Mouse (Mus musculus): Measurements from ENCODE around the gene Shank2. TPM values are rescaled to one million over a fixed set of nuclear protein-coding genes. Genes with fewer than 3 reads are reported as not detected.

Shank2 gene
- polyA plus RNA-seq, 2 experiments, result 0.59 to 0.89 TPM

DNA sequence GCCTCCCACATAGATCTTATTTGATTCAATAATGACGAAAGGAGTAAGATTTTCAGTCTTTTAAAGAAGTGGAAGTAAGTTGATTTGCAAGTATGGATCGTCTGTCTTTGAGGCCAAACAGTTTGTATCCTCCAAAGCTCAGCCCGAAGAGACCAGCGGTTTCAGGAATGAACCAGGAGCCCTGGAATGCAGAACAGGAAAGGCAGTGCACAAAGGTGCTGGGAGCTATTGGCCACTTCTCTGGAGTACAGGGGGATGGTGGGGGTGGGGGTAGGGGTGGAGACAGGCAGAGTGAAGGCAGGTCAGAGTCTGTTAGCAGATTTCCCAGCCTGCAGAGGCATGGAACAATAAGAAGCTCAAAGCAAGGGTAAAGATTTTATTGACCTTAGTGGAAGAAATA lies 471.8 kb downstream of the Shank2 start:
- Histone ChIP-seq H3K4me2 (replicated peaks; ENCODE audit: low read depth, low read length, severe bottlenecking) (no peak overlapping the region), H3K9ac (ENCODE audit: low read depth, low read length, severe bottlenecking) (no peak overlapping the region), H3K27me3 (ENCODE audit: control insufficient read depth, insufficient read depth, low read length) (no peaks in the 10 kb centered on the region), H3K4me1 (ENCODE audit: control insufficient read depth, insufficient read depth, low read length) (peaks cover 9% of the 10 kb centered on the region), H3K9me3 (ENCODE audit: control insufficient read depth, low read length) (no peaks in the 10 kb centered on the region), H3K36me3 (ENCODE audit: control insufficient read depth, insufficient read depth, low read length) (peaks cover 16% of the 10 kb centered on the region), H3K4me3 (replicated peaks; ENCODE audit: low read length) (no peak overlapping the region), H3K27ac (replicated peaks; ENCODE audit: low read depth, low read length) (no peak overlapping the region)
- DNase-seq (ENCODE audit: low spot score) (no peak), ATAC-seq (ENCODE audit: low FRiP score, low read depth) (no peak)
- 59% methylated on average over 4 of the region's 4 CpGs for WGBS
- no peak for TF ChIP-seq POLR2A (IDR thresholded peaks at IDR 0.05; ENCODE audit: borderline replicate concordance, extremely low read depth, insufficient read depth, insufficient read length)

Small RNA genes lying within 50 kb of the gene (microRNA-seq; reads per million reads assigned to microRNA genes)
- gene Mir3105, result not detected

Other genes with a start within 250 kb of the Shank2 start
- 60.4 and 70.7 TPM in 2 replicates for gene Osbpl5, start 244.9 kb upstream of the Shank2 start, polyA plus RNA-seq (2012; rRNA removed)
- gene Osbpl5, start 244.9 kb upstream of the Shank2 start, polyA plus RNA-seq (2014; fragmentation: Nextera tagmentation; extraction: Ambion mirVana), result 51.3 and 52.4 TPM in 2 replicates
- gene Mrgprg, start 234.9 kb upstream of the Shank2 start, polyA plus RNA-seq (2012; rRNA removed), result not detected in 2 replicates
- not detected in 2 replicates for gene Mrgprg, start 234.9 kb upstream of the Shank2 start, polyA plus RNA-seq (2014; fragmentation: Nextera tagmentation; extraction: Ambion mirVana)
- gene Mrgpre, start 217.4 kb upstream of the Shank2 start, polyA plus RNA-seq (2012; rRNA removed), result 2.1 and 3.0 TPM in 2 replicates
- 1.5 and 1.9 TPM in 2 replicates for gene Mrgpre, start 217.4 kb upstream of the Shank2 start, polyA plus RNA-seq (2014; fragmentation: Nextera tagmentation; extraction: Ambion mirVana)
- 14.0 and 16.9 TPM in 2 replicates for gene Nadsyn1, start 179.1 kb upstream of the Shank2 start, polyA plus RNA-seq (2012; rRNA removed)
- 5.4 and 5.5 TPM in 2 replicates for gene Nadsyn1, start 179.1 kb upstream of the Shank2 start, polyA plus RNA-seq (2014; fragmentation: Nextera tagmentation; extraction: Ambion mirVana)
- 82.8 and 98.4 TPM in 2 replicates for gene Dhcr7, start 178.8 kb upstream of the Shank2 start, polyA plus RNA-seq (2012; rRNA removed)
- 42.8 and 52.7 TPM in 2 replicates for gene Dhcr7, start 178.8 kb upstream of the Shank2 start, polyA plus RNA-seq (2014; fragmentation: Nextera tagmentation; extraction: Ambion mirVana)
- not detected in 2 replicates for gene Gm498, start 135.1 kb upstream of the Shank2 start, polyA plus RNA-seq (2012; rRNA removed)
- gene Gm498, start 135.1 kb upstream of the Shank2 start, polyA plus RNA-seq (2014; fragmentation: Nextera tagmentation; extraction: Ambion mirVana), result not detected in 2 replicates

Measured in limb, embryonic 14.5 days (tissue).